Mouse (Mus musculus) erythroblast, embryonic 14.5 days (primary cell): ENCODE data around the gene Foxp1.

Experiments
- GATA1 ChIP-seq: IDR thresholded peaks from 2 replicates; pipeline ENCODE4 v1.6.1; 2012; ENCODE audit warnings: low read length, inconsistent platforms, mixed read lengths
- TAL1 ChIP-seq: IDR thresholded peaks from 3 replicates; pipeline ENCODE4 v1.6.1; 2012; ENCODE audit warnings: low read length, inconsistent platforms, mixed read lengths

DNA sequence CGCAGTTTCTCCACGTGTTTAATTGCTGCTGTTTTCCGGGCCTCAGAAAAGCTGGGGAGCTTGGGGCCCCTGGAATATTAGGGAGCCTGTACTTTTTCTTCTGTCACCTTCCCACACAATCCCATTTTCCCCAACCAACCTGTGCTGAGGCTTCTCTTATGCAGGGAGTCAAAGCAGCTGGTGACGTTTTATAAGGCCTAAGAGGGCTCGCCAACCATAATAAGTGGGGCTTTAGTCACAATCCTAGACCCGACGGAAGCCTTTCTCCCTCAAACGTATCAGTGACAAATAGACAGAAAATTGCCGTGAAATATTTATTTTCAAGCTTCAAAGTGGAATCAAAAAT lies 362.2 kb downstream of the Foxp1 start:
- TF ChIP-seq TAL1 (no peak), GATA1 (no peak)
